Mouse (Mus musculus) cerebellum, adult 2 months (tissue): ENCODE measurements around the gene Srrm4.
A peak's percentile ranks its signal among the peaks of the same experiment; 100 is the strongest.

ENCODE experiments used
- CTCF ChIP-seq: fragments of 200-500 bp; IDR thresholded peaks from 2 replicates; pipeline ENCODE4 v1.5.1; 2011; ENCODE audit warnings: low read depth, mild to moderate bottlenecking, control low read depth, low read length, moderate library complexity, borderline replicate concordance; ENCODE audit not compliant: insufficient read depth
- POLR2A ChIP-seq: fragments of 200-500 bp; IDR thresholded peaks from 2 replicates; pipeline ENCODE4 v1.6.1; 2011; ENCODE audit warnings: low read length, control low read depth, borderline replicate concordance; ENCODE audit not compliant: insufficient read depth

GRCm38 (mm10) chr5:116565573-116565972, 26.0 kb downstream of the Srrm4 start:
- TF ChIP-seq POLR2A (peak; percentile 19; the same call in 1 of the 2 replicates), CTCF (no peak)
